Mouse (Mus musculus) cerebellum, postnatal 14 days (tissue): Measurements from ENCODE around the gene Casp9.

Experiments used
- DNase-seq, 2 experiments: peaks; one replicate each; pipeline ENCODE4 v3.0.0; 2021; ENCODE audit warnings: mixed read lengths in 2 of 2

Gene Casp9

DNA sequence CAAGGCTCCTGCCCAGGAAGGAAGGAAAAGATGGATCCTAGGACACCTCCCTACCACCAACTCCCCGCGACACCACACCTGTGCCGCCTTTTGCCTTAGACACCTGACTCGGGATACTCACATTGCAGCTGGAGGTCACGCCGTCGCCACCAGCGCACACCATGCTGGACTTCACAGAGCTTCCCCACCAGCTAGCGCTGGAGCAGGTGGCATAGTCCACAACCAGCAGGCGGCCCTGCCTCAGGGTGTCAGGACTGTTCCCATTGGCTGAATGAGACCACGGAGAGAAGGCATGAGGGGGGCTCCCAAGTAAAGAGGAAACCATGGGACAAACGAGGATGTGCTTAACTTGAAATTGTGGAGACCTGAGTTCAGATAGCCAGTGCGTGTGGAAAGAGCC, 25.4 kb downstream of the Casp9 start:
- no peak for DNase-seq

DNA sequence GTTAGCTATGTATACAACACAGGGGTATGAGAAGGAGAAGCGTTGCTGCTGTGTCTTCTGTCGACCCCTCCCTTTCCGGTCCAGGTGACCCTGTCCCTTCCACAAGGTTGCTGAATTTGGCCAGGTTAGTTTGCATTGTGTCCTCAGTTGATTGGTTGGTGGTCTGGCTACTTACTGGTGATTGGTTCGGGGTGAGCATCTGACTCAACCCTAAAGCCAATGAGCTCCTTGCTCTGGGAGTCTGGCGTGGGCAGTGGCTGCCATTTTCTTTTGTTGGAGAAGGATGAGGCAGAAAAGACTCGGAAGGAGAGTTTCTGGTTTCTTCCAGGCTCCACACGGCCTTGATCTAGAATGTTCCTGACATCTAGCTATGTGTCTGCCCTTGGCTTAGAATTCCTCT, 25.9 kb downstream of the Casp9 start:
- DNase-seq: no peak

DNA sequence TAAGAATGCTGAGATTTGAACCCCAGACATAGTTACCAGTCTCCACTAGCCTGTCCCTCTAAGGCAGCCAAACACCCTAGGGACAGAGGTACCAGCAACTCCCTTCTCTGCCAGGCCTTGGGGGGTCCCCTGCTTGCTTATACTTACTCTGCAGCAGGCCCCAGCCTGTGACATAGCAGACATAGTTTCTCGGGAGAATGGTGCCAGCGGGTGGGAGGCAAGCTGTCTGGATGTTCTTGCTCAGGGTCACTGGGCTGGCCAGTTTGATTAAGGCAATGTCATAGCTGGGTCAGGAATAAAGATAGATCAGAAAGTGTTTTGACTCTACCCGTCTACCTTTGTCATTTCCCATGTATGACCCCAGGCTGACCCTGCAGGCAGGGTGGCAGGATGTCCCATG, 27.8 kb downstream of the Casp9 start:
- no peak for DNase-seq

DNA sequence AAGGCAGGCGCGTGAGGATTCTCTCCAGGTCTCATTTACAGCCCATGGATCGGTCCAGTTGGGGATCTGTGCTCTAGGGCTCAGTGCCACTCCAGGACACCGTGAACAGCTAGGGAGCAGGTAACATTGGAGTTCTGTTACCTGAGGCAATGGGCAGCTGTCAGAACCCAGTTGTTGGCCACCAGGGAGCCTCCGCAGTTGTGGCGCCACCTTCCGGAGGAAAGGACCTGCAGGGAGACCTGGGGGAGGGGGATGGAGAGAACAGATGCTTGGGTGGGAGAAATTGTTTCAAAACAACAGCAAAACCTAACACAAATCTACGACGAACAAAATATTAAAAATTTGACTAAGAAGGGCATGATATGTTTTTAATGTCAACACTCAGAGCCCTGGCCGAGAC, 28.7 kb downstream of the Casp9 start:
- DNase-seq: no peak

DNA sequence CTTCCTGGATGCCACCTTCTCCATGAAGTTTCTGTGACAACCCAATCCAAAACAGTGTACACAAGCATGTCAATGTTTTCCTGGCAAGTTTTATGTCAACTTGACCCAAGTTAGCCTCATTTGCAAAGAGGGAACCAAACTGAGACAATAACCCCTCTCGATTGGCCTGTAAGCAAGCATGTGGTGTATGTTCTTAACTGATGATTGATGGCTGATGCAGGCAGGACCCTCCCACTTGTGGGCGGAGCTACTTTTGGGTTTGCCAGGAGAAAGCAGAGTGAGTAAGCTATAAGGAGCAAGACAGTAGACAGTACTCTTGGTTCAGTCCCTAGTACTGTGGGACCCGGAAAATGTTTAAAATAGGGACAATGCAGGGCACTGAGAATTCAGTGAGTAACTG, 29.6 kb downstream of the Casp9 start:
- DNase-seq: no peak

DNA sequence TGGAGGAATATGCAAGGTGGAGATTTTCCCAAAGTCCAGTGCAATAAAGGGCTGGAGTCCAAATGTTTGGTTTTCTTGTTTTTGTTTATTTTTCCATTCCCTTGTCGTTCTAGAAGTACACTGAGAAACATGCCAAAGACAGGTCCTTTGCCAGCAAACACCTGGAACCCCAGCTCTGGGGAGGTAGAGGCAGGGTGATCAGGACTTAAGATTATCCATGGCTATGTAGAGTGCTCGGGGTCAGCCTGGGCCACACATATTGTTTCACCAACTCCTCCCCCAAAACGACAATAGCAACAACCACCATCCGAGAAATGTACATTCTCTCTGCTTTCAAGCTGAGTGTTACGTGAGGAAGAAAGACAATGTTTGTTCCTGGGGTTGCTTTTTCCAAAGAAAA, 32.6 kb downstream of the Casp9 start, which contains the start of gene Cela2a:
TSS of gene Cela2a (minus strand) at position 101 of the 400 bp plus-strand sequence.
- no peak for DNase-seq

DNA sequence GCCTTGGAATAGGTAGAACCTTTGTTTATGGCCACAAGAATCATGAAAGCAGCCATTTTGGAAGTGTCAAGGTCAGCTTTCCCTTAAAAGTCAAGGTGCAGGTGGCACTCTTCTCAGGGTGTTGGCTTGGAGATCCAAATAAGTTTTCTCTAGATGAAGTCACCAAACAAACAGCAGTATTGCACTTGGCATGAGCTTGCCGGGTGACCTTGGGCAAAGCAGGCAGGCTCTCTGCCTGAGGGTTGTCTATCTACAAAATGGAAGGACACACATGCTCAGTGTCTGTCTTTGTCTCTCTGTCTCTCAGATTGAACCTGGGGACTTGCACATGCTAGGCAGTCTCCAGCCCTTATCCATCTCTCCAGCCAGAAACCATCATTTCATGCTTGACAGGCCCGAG, 34.0 kb downstream of the Casp9 start:
- no peak for DNase-seq

DNA sequence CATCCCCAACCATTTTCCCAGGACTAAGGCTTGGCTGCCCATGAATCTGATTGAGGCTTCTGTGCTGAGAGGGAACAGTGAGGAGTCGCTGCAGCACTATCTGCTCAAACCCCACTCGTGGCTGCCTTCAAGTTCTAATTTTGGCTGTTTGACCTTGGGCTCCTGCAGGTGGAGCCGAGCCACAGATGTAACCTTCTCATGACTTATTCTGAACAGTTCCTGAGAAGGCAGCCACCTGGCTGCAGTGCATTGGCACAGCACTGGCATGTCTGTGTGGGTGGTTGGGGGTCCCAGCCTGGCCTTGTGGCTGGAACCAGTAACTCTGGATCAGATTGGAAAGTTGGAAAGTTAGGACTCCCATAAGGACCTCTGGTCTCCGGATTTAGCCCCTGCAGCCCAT, 34.8 kb downstream of the Casp9 start:
- no peak for DNase-seq

DNA sequence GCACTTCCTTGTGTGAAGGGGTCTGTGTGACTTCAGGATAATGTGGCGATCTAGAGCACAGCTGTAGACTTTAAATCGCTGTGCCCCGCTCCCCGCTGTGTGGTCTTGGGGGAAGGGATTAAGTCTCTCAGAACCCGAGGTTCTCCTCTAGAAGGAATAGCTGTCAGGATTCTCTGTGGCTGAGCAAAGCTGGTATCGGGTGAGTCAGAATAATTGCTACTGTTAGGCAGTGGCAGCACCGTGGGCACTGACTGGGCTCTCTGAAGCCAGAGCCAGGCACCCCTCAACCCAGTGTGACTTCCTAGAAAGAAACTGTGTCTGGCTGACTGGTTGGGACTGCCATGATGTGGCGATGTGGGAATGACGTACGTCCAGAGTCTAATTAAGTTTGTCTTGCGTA, 37.0 kb downstream of the Casp9 start:
- DNase-seq: no peak

DNA sequence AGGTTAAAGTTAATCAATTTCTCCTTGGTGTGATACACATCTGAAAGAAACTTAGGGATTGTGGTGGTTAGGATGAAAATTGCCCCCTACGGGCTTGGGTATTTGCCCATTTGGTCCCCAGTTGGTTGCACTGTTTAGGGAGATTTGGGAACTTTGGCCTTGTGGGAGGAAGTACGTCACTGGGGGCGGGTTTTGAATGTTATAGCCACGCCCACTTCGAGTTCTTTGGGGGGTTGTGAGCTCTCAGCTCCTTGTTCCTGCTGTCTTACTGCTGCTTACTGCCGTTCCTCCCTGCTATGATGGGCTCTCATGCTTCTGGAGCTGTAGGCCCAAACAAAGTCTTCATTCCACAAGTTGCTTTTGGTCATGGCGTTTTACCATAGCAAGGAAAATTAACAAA, 37.9 kb downstream of the Casp9 start:
- DNase-seq: no peak

DNA sequence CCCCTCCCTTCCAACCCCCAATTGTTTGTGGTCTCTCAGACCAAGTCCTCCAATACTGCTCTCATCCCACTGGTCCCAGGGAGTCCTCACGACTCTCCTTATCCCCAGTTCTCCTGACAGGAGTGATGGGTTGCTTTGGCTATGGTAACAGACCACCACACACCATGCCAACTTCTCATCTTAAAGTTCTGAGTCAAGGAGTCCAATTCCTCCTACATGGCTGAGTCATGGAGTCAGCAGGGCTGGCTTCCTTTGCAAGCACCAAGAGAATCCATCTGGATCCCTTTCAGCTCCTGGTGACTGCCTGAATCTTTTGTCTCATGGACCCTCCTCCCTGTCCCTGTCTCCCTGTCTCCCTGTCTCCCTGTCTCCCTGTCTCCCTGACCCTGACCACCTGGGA, 40.5 kb downstream of the Casp9 start:
- no peak for DNase-seq

DNA sequence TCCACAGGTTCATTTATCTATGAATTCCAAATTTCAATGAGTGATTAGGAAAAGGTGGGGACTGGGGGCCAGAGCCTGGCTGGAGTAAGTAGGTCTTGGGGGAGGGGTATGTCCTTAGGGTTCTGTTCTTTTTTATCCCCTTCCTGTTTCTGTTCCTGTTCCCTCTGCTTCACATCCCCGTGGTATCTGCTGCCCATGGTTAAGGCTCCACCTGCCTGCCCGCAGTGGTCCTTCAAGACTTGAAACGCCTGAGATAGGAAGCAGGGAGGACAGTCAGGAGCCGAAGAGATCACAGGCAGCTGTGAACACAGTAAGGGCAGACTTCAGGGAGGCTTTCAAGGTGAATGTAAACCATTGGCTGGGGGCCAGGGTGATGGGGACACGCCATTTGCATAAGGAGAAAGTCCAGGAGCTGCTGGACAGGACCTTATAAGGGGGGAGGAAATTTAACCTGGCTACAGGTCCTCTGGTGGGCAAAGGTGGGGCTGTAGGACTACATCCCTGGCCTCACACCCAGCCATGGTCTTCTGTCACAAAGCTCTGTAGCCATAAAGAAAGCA, 41.2 kb downstream of the Casp9 start:
- no peak for DNase-seq

DNA sequence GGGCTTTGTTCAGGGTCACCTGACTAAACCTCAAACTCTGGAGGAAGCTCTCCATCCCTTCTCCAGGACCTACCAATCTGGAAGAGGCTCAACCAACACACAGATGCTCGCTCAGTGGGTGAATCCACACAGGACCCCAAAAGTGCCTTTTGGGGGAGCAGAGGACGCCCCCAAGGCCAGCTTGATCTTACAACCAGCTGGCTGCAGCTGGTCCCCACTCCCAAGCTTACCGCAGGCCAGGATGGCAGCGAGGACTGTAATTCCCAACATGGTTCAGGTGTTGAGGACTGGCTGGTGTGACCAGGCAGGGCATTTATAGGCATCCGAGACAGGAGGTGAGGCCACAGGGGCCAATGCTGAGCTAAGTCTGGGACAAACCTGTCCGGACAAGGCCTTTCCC, 52.6 kb downstream of the Casp9 start, which contains the start of gene Ctrc:
TSS of gene Ctrc (minus strand) at position 361 of the 400 bp plus-strand sequence.
- DNase-seq: no peak

DNA sequence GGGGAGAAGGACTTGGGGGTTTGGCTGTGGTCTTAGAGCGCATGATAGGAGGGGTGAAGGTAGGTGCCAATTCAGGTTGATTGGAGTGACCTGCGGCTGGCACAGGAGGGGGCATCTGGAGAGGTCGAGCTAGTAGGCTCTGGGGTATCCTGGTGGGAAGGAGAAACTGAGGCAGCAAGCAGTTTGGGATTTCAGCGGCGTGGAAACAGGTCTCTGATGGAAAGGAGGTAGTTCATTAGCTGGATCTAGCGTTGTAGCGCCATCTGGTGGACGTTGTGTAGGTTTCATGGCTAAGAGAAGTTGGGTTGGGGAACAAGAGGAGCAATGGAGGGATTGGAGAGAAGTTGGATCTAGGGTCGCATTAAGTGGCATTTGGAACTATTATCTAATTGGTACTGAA, 60.0 kb downstream of the Casp9 start:
- DNase-seq: peak; percentile 81 to 88

DNA sequence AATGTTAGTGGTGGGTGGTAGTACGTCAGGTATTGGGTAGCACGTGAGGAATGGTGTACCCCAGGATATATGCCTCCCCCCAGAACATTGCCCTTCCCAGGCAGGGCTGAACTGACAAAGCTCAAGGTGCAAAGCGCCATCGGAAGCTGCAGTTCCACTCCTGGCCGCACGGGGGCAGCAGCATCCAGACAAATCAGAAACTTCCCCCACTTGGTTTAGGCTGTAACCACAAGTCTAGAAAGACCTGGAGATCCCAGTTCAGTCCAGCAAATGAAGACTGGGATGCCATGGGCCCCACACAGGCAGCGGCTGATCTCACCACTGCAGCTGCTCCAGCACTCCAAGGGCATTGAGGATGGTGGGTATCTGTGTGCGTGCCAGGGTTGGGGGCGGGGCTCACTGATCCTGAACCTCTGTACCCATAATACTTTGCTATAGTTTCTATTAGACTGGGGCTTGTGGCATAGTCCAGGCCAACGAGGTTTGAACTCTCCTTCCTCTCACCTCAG, 64.1 kb downstream of the Casp9 start:
- peak; percentile 93 for DNase-seq

DNA sequence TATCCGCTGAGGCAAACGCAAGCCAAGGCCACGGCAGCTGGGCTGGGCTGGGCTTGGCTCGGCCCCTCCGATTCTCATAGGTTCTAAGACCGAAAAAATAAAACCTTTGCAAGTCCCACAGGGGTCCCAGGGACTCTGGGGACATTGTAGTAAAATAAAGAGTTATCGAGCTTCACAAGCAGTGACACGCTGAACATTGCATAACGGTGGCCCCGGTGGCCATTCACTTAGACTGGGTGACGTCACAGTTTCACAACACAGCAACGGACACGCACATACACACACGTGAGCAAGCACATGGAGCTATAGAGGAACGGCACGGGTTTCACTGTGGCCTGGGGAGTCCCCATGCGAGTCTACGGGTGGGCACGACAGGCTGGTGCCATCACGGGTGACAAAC, 65.1 kb downstream of the Casp9 start:
- DNase-seq: peak; percentile 48 to 51

DNA sequence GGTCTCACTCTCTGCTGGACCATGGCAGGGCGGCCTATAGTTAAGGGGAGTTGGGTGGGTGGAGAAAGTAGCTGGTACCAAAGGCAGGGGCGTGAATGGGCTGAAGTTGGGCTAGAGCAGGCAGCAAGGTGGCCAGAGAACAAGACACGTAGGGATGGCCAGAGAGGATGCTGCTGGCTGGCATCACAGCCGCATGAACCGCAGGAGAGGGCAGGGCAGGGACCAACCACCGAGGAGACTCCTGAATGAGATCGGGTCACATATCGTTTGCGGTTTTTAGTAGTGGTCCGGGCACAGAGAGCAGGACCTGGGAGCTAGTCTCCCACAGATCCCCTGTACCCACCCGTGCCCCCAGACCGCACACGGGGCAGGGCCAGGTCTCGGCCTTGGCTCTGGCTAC, 65.9 kb downstream of the Casp9 start:
- DNase-seq: no peak

DNA sequence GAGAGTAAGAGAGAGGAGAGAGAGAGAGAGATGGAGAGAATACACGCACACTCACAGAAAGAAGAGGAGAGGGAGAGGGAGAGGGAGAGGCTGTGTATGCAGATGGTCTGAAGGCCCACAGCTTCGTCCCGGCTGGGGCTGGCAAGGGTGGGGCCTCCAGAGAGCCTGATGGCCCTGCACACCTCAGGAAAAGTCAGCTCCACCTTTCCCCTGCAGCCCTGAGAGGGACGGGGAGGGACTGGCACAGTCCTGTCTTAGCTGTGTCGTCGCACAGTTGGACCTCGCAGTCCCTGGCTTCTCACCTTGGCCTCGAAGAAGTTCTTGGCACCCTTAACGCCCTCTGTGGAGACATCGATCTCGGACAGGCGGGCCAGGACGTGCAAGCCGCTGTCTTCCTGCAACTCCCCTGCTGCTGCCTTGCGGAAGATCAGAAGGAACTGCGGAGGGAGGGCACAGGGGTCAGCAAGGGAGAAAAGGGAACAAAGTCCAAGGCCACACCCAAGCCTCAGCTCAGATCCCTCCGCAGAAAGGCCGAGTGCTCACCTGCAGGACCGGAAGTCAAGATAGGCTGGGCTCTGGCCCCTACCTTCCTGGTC, 66.9 kb downstream of the Casp9 start:
- DNase-seq: peak; percentile 37 to 52

DNA sequence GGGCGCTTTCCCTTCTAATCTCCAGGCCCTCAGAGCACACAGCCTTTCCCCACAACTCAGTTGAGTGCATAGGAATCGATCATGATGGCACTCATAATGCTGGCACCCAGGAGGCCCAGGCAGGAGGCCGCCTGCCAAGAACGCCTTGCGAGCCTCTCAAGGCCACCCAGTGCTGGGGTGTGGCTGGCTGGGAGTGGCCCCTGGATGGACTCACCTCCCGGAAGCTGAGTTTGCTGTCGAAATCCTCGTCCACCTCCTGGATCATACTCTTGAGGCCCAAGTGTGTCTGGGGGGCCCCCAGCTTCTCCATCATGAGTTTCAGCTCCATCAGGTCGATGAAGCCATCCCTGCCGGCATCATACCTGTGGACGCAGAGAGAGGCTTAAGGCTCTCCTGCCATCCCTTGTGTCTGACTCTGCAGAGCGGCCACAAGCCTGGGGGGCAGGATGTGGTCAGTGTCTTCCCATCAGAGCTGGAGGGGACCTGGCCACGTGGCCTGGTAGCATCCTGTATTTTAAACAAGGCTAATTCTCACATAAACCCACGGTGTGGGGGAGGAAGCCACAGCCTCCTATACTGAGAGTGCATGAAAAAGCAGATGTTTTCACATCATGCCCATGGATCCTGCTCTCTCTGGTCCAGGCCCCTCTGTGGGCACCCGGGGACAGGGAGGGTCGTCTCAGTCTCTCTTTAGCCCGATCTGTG, 68.3 kb downstream of the Casp9 start:
- no peak for DNase-seq

DNA sequence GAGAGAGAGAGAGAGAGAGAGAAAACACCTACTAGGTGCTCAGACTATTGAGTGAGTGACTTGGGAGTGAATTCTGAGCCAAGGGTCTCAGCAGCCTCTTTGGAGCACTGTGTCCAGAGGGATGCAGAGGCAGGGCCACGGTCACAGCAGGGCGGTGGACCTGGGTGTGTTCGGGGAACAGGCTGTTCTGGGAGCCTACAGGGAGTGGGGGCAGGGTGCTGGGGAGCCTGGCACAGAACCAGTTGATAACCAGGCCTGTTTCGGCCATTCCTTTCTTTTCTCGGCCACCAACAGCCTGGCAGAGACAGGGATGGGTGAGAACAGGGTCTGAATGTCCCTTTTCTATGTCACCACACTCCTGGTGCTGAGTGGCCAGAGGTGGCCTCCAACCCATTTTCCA, 69.5 kb downstream of the Casp9 start:
- no peak for DNase-seq

DNA sequence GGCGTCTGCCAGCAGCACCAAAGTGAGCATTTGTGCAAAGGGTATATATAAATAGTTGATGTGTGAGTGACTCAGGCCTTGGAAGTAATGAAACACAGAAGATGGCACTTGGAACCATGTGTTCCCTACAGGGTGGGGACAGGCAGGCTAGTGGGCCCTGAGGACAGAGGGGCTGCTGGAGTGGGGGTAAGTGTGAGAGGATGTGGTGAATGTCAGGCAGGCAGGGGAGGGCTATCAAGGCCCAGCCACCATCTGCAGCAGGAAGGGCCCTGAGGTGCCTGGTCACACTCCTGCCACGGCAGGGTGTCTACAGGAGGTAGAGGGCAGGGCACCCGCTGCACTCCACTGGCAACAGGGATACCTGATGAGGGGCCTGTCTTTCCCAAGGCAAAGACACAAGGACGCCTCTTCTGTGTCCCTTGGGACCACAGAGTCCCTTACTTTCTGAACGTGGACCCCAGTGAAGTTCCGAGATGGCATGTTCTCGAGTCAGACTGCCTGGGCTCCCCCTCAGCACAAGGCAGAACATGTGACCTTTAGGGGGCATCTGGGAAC, 70.4 kb downstream of the Casp9 start:
- no peak for DNase-seq

DNA sequence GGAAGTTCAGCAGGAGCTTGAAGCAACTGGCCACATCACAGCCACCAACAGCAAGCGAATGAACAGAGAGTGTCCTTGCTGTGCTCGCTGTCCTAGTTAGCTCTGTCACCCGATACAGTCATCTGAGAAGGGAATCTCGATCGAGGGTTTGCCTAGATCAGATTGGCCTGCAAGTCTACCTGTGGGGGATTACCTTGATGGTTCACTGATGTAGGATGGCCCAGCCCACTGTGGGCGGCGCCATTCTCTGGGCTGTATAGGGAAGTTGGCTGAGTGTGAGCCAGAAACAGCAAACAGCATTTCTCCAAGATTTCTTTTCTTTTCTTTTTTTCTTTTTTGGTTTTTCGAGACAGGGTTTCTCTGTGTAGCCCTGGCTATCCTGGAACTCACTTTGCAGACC, 71.1 kb downstream of the Casp9 start:
- no peak for DNase-seq

DNA sequence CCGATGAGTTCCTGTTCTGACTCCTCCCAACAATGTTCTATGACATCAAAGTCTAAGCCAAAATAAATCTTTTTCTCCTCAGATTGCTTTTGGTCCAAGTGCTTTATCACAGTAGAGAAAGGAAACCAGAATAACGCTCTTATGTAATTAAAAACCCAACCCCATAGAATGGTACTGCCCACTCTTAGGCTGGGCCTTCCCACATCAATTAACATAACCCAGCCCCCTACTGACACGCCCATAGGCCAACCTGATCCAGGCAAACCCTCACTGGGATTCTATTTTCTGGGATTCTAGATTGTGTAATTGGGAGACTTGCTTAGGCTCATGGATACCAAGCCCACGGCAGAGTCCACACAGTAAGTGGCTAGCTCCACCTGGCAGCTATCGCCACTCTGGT, 71.6 kb downstream of the Casp9 start:
- no peak for DNase-seq
